Mouse (Mus musculus) gastrocnemius, adult 2 months (tissue): ENCODE measurements around the gene Rom1. TPM values are rescaled to one million over a fixed set of nuclear protein-coding genes. Genes with fewer than 3 reads are reported as not detected.
A peak's percentile ranks its signal among the peaks of the same experiment; 100 is the strongest.

Experiments used
- DNase-seq: peaks from one replicate; pipeline ENCODE4 v3.0.0; 2022
- H3K27ac ChIP-seq: fragments of 200-600 bp; 2 replicates; pipeline ENCODE4 v1.8.1; 2022; ENCODE audit warnings: mild to moderate bottlenecking
- H3K4me3 ChIP-seq: fragments of 200-600 bp; 2 replicates; pipeline ENCODE4 v1.8.1; 2022; ENCODE audit warnings: mild to moderate bottlenecking, moderate library complexity
- CTCF ChIP-seq: fragments of 200-600 bp; IDR thresholded peaks from 2 replicates; pipeline ENCODE4 v1.8.1; 2022; ENCODE audit warnings: antibody characterized with exemption, mild to moderate bottlenecking, moderate library complexity
- intact Hi-C: fragments of 180-260 bp; cut with DNase I; formaldehyde crosslinking; loops from one replicate; pipeline ENCODE4 v1.15.1; 2025
- microRNA-seq: library from miRNA; unstranded; fragments of <30 nt; microRNA quantifications from one replicate; pipeline ENCODE4 v1.2.0, GENCODE M21; 2021
- total RNA-seq, 2 experiments: library from RNA; stranded (reverse); gene quantifications; 2 replicates each; pipeline ENCODE4 v1.2.3; 2021

The Rom1 gene
- total RNA-seq, 2 experiments from 2014 or later = 7.3 TPM

- H3K4me3 ChIP-seq = peak within 1 kb of the TSS; percentile 82
- peak; percentile 96 for DNase-seq
- intact Hi-C loops = no loop called here
- TF ChIP-seq CTCF = no peak
- peak within 1 kb of the TSS; percentile 90 for H3K27ac ChIP-seq
Observed at GRCm38 (mm10) chr19:8888511-8889385, 40.4 kb downstream of the Rom1 start, which contains the start of the genes 1810009A15Rik and Gm49416. Gene 1810009A15Rik, plus strand, starts transcription at chr19:8888853. Gene Gm49416, plus strand, starts transcription at chr19:8888926.

- Histone ChIP-seq H3K4me3 (peak overlapping the region; percentile 82), H3K27ac (peak overlapping the region; percentile 90)
- DNase-seq = no peak
- intact Hi-C loops = no loop called here
- TF ChIP-seq CTCF = no peak
Observed at GRCm38 (mm10) chr19:8887585-8888463, 41.3 kb downstream of the Rom1 start.

- Histone ChIP-seq H3K27ac (no peak overlapping the region), H3K4me3 (no peak overlapping the region)
- no peak for DNase-seq
- no peak for TF ChIP-seq CTCF
- intact Hi-C loops = no loop called here
Observed at GRCm38 (mm10) chr19:8886916-8887584, 42.1 kb downstream of the Rom1 start.

GRCm38 (mm10) chr19:8883616-8884015 is 45.5 kb downstream of the Rom1 start, which contains the start of the genes Lbhd1 and Gm49403:
Gene Lbhd1, plus strand, starts transcription at chr19:8883732.
Gene Gm49403, plus strand, starts transcription at chr19:8883930.
- H3K4me3 ChIP-seq = no peak within 1 kb of the TSS
- intact Hi-C loops = no loop called here
- no peak within 1 kb of the TSS for H3K27ac ChIP-seq
- TF ChIP-seq CTCF = no peak
- no peak for DNase-seq

- intact Hi-C loops = no loop called here
- no peak for DNase-seq
- no peak for TF ChIP-seq CTCF
- Histone ChIP-seq H3K27ac (peak overlapping the region; percentile 89), H3K4me3 (peak overlapping the region; percentile 83)
Observed at GRCm38 (mm10) chr19:8881034-8881392, 48.1 kb downstream of the Rom1 start.

- H3K4me3 ChIP-seq = peak within 1 kb of the TSS; percentile 83
- TF ChIP-seq CTCF = no peak
- H3K27ac ChIP-seq = peak within 1 kb of the TSS; percentile 89
- intact Hi-C loops = no loop called here
- peak; percentile 93 for DNase-seq
Observed at GRCm38 (mm10) chr19:8880311-8881033, 48.7 kb downstream of the Rom1 start, which contains the start of gene Uqcc3. Gene Uqcc3, minus strand, starts transcription at chr19:8880923.

Small RNA genes within 50 kb of the gene (microRNA-seq; reads per million reads assigned to microRNA genes)
- gene Mir5136 = not detected

Other genes with a start within 250 kb of the Rom1 start
- 10 to 100 TPM; 33.9 to 35.1 TPM for gene Slc3a2, start 206.0 kb downstream of the Rom1 start, total RNA-seq
- gene Wdr74, start 193.5 kb downstream of the Rom1 start, total RNA-seq = 10 to 100 TPM; 15.4 to 16.4 TPM
- not detected for gene 1700092M07Rik, start 188.6 kb downstream of the Rom1 start, total RNA-seq
- 10 to 100 TPM; 20.8 to 22.1 TPM for gene Stx5a, start 187.9 kb downstream of the Rom1 start, total RNA-seq
- gene Nxf1, start 172.3 kb downstream of the Rom1 start, total RNA-seq = 10 to 100 TPM; 37.8 to 41.5 TPM
- 100 to 1,000 TPM in 1 of 2 experiments, 10 to 100 TPM in 1; 77.2 to 118 TPM for gene Tmem223, start 158.4 kb downstream of the Rom1 start, total RNA-seq
- 10 to 100 TPM in 1 of 2 experiments, 1 to 10 TPM in 1; 7.4 to 10.6 TPM for gene Tmem179b, start 154.9 kb downstream of the Rom1 start, total RNA-seq
- gene Taf6l, start 142.9 kb downstream of the Rom1 start, total RNA-seq = 1 to 10 TPM; 5.2 to 6.7 TPM
- 10 to 100 TPM; 35.6 to 42.6 TPM for gene Polr2g, start 130.8 kb downstream of the Rom1 start, total RNA-seq
- 1 to 10 TPM in 1 of 2 experiments, under 1 TPM in 1; 0.82 to 1.1 TPM for gene Zbtb3, start 126.8 kb downstream of the Rom1 start, total RNA-seq
- gene Ttc9c, start 110.0 kb downstream of the Rom1 start, total RNA-seq = 10 to 100 TPM; 11.9 to 12.6 TPM
- gene Hnrnpul2, start 109.3 kb downstream of the Rom1 start, total RNA-seq = 10 to 100 TPM; 40.1 to 49.4 TPM
- gene AC129217.1, start 99.6 kb downstream of the Rom1 start, total RNA-seq = not detected
- 10 to 100 TPM; 16.8 to 18.4 TPM for gene Bscl2, start 91.9 kb downstream of the Rom1 start, total RNA-seq
- not detected for gene Gng3, start 90.2 kb downstream of the Rom1 start, total RNA-seq
- 1 to 10 TPM; 7.3 to 7.8 TPM for gene Lrrn4cl, start 78.6 kb downstream of the Rom1 start, total RNA-seq
- 100 to 1,000 TPM; 199 to 235 TPM for gene Ubxn1, start 57.9 kb downstream of the Rom1 start, total RNA-seq
- gene Uqcc3, start 48.4 kb downstream of the Rom1 start, total RNA-seq = 10 to 100 TPM; 57.7 to 59.0 TPM
- gene Lbhd1, start 45.6 kb downstream of the Rom1 start, total RNA-seq = 1 to 10 TPM in 1 of 2 experiments, under 1 TPM in 1; 0.99 to 6.1 TPM
- gene Gm49403, start 45.4 kb downstream of the Rom1 start, total RNA-seq = not detected
- 10 to 100 TPM; 11.8 to 13.5 TPM for gene 1810009A15Rik, start 40.5 kb downstream of the Rom1 start, total RNA-seq
- gene Gm49416, start 40.4 kb downstream of the Rom1 start, total RNA-seq = 1 to 10 TPM in 1 of 2 experiments, under 1 TPM in 1; 0.61 to 5.3 TPM
- gene Ints5, start 36.4 kb downstream of the Rom1 start, total RNA-seq = 10 to 100 TPM; 10.6 to 12.5 TPM
- gene Ganab, start 31.3 kb downstream of the Rom1 start, total RNA-seq = 10 to 100 TPM; 21.6 to 26.4 TPM
- gene B3gat3, start 9.0 kb downstream of the Rom1 start, total RNA-seq = 10 to 100 TPM; 32.2 to 35.7 TPM
- gene Eml3, start 196 bp upstream of the Rom1 start, total RNA-seq = 1 to 10 TPM; 3.4 to 6.2 TPM
- gene Mta2, start 12.5 kb upstream of the Rom1 start, total RNA-seq = 10 to 100 TPM; 23.5 to 27.2 TPM
- 10 to 100 TPM in 1 of 2 experiments, 1 to 10 TPM in 1; 7.9 to 10.4 TPM for gene Tut1, start 24.5 kb upstream of the Rom1 start, total RNA-seq
- 100 to 1,000 TPM; 423 to 463 TPM for gene Eef1g, start 37.7 kb upstream of the Rom1 start, total RNA-seq
- gene Ahnak, start 59.9 kb upstream of the Rom1 start, total RNA-seq = 100 to 1,000 TPM; 212 to 217 TPM
- gene Scgb1a1, start 158.6 kb upstream of the Rom1 start, total RNA-seq = not detected
- gene Asrgl1, start 206.3 kb upstream of the Rom1 start, total RNA-seq = 10 to 100 TPM; 29.3 to 32.8 TPM